Mouse (Mus musculus) spleen, adult 2 months (tissue): ENCODE data around the gene Optc. TPM values are rescaled to one million over a fixed set of nuclear protein-coding genes. Genes with fewer than 3 reads are reported as not detected.

Source experiments
- DNase-seq, 2 experiments: peaks; one replicate each; pipeline versions ENCODE4 v3.0.0 to v3.0.0-alpha.2; 2012 to 2021; ENCODE audit warnings: low spot score in 2 of 2, low read depth in 1 of 2
- H3K27ac ChIP-seq: fragments of 200-500 bp; 2 replicates; pipeline ENCODE4 v1.5.1; 2012; ENCODE audit warnings: low read length, inconsistent platforms; ENCODE audit not compliant: insufficient read depth
- H3K27me3 ChIP-seq: fragments of 200-500 bp; 2 replicates; pipeline ENCODE4 v1.6.1; 2012; ENCODE audit warnings: mild to moderate bottlenecking, moderate library complexity, low read length, inconsistent platforms; ENCODE audit not compliant: control insufficient read depth, insufficient read depth
- H3K36me3 ChIP-seq: fragments of 200-500 bp; 2 replicates; pipeline ENCODE4 v1.6.1; 2012; ENCODE audit warnings: mild to moderate bottlenecking, low read length, inconsistent platforms; ENCODE audit not compliant: control insufficient read depth, insufficient read depth
- H3K4me1 ChIP-seq: fragments of 200-500 bp; 2 replicates; pipeline ENCODE4 v1.6.1; 2011; ENCODE audit warnings: inconsistent platforms; ENCODE audit not compliant: control insufficient read depth, insufficient read depth, insufficient read length
- H3K4me3 ChIP-seq: fragments of 200-500 bp; 2 replicates; pipeline ENCODE4 v1.5.1; 2011; ENCODE audit warnings: mild to moderate bottlenecking, inconsistent platforms; ENCODE audit not compliant: insufficient read depth, insufficient read length; ENCODE audit errors: extremely low read depth
- CTCF ChIP-seq: fragments of 200-500 bp; IDR thresholded peaks from 2 replicates; pipeline ENCODE4 v1.5.1; 2011; ENCODE audit warnings: mild to moderate bottlenecking, inconsistent platforms; ENCODE audit not compliant: insufficient read depth, insufficient read length, insufficient replicate concordance; ENCODE audit errors: extremely low read depth
- POLR2A ChIP-seq: fragments of 200-500 bp; IDR thresholded peaks from 2 replicates; pipeline ENCODE4 v1.6.1; 2011; ENCODE audit warnings: low read depth, low read length, inconsistent platforms
- WGBS: fragments of 180-500 bp; shearing (Covaris S2); methylation state at CpG from one replicate; pipeline ENCODE4 v1.1.7; 2018; 5-methylcytosine and 5-hydroxymethylcytosine counted together
- polyA plus RNA-seq: library from polyadenylated mRNA; depleted of rRNA; stranded (reverse); fragments of >200 nt; gene quantifications from 2 replicates; pipeline ENCODE4 v1.2.3, GENCODE M21; 2012

Optc gene
- polyA plus RNA-seq, 1 experiment, result 0.15 TPM

DNA sequence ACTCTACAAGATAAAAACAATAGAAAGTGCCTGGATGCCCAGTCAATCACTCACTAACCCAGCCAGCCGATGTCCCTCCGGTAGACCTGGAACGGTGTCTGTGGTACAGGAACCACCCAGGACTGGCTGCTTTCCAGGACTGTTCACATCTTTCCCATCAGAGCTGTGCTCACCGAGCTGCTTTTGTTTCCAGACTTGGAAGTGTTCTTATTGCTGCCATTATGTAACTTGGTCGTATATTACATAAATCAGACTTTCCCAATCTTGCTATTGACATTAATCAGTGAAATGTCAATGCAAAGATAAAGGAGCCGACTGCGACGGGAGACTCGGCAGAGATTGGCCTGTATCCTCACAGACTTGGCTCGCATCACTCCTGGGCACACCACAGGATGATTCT lies 36.6 kb downstream of the Optc start:
- H3K4me3 ChIP-seq, result no peak overlapping the region
- H3K36me3 ChIP-seq, result no peaks in the 10 kb centered on the region
- no peaks in the 10 kb centered on the region for H3K27me3 ChIP-seq
- no peaks in the 10 kb centered on the region for H3K4me1 ChIP-seq
- DNase-seq, result no peak
- TF ChIP-seq POLR2A (no peak), CTCF (no peak)
- H3K27ac ChIP-seq, result no peak overlapping the region
- 78% methylated on average over 10 of the region's 10 CpGs for WGBS

DNA sequence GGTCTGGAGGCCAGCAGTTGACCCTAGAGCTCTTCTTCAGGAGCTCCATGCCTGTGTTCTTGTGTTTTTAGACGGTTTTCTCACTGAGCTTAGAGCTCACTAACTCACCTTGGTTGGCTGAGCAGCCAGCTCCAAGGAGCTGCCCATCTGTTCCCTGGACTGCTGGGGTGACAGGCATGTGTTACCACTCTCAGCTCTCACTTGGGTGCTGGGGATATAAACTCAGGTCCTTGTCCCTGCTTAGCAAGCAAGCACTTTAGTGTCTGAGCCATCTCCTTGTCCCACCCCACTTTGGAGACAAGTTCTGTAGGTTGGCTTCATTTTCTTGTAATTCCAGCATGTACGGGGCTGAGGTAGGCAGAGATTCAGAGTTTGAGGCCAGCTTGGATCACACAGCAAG lies 38.6 kb downstream of the Optc start:
- Histone ChIP-seq H3K27me3 (no peaks in the 10 kb centered on the region), H3K4me1 (no peaks in the 10 kb centered on the region), H3K36me3 (no peaks in the 10 kb centered on the region), H3K27ac (no peak overlapping the region), H3K4me3 (no peak overlapping the region)
- DNase-seq, result no peak
- TF ChIP-seq POLR2A (no peak), CTCF (no peak)
- WGBS, result 89% methylated on average over 2 of the region's 2 CpGs

DNA sequence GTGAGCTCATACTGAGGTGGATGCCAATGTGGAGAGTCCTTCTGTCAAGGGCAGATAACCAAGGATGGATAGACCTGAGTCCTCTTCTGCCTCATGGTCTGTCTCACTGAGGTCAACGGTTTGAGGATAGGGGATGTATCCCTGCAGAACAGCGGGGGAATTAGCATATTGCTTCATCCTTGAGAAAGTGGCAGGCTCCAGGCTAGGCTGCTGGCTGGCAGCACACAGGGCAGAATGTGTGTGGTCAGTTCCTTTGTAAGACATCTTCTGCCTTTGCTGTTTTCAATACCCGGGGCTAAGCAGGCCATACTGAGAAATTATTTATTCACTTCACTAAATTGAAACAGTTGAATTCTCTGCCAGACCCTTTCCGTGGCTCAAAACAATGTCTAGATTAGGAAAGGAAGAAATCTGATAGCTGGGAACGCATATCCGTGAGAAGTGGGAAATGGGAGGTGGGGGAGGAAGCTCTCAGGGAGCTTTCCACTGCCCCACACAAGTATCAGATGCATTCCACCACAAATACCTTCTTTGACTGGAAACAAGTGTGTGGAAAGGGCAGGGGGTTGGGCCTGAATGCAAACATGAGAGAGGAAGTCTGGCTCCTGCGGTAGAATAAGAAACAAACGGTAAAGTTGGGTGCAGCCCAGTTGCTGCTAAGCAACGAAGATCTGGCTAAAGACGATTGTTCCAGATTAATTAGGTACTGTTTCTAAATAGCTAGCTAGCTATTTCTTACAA lies 44.4 kb downstream of the Optc start:
- Histone ChIP-seq H3K4me3 (no peak overlapping the region), H3K27ac (no peak overlapping the region), H3K27me3 (no peaks in the 10 kb centered on the region), H3K4me1 (peaks cover 2% of the 10 kb centered on the region; the same call in 1 of the 2 replicates), H3K36me3 (no peaks in the 10 kb centered on the region)
- TF ChIP-seq POLR2A (no peak), CTCF (no peak)
- no peak for DNase-seq
- WGBS, result 18% methylated on average over 10 of the region's 10 CpGs

DNA sequence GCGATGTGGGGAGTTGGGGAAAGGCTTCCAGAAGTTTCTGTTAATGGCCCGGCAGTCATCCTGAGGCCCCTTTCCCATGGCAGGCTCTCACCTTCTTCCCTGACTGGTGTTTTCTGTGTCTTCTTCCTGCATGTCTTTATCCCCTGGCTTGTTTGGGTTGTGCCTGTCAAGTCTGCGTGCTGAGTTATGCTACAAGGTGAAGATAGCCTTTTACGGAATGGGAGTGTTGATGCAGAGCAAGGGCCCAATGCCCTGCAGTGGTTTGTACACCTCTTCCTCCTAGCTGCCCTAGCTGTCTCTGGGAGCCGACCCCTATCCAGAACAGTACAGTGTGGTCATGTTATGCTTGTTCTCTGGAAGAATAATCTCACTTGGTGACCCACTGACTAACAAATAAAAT lies 46.8 kb downstream of the Optc start:
- Histone ChIP-seq H3K27me3 (no peaks in the 10 kb centered on the region), H3K4me1 (peaks cover 2% of the 10 kb centered on the region; the same call in 1 of the 2 replicates), H3K4me3 (no peak overlapping the region), H3K36me3 (no peaks in the 10 kb centered on the region), H3K27ac (no peak overlapping the region)
- DNase-seq, result no peak
- TF ChIP-seq CTCF (no peak), POLR2A (no peak)
- 87% methylated on average over 5 of the region's 5 CpGs for WGBS

DNA sequence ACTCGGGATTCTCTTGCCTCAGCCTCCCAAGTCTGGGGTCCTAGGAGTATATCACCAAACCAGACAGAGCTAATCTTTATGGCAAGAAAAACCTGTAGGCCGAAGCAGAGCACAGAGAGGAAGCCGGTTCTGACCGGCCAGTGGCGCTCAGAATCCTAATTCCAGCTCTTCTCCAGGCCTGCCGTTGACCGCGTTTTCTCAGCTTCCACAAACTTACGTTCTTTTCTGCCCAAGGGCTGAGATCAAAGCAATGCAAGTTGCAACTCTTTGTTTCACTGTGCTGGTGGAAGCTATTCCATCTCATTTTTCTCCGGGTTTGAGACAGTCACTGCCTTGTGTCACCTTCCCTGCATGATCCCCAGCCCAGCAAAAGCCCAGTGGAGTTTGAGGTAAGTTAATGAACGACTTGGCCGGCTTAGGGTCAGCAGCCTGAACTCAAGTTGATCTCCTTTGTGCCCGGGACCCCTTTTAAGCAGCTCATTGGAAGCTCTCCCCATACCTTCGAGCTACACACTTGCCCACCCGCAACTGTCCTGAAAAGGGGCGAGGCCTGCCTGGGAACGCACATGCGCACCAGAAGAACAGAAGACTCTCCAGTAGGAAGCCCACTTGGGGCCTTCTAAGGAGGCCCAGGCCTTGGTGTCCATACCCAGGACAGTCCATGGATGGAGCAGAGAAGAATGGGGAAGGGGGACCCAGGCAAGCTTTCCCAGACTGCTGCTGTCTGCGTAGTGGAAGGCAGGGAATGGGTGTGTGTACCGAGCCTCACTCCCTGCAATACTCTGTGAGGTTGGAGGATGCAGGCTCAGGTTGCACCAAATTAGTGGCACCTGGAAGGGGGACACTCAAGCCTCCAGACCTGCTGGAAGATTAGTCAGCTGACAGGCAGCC lies 47.7 kb downstream of the Optc start:
- Histone ChIP-seq H3K27me3 (no peaks in the 10 kb centered on the region), H3K4me3 (no peak overlapping the region), H3K27ac (no peak overlapping the region), H3K36me3 (no peaks in the 10 kb centered on the region), H3K4me1 (peaks cover 2% of the 10 kb centered on the region; the same call in 1 of the 2 replicates)
- no peak for DNase-seq
- 93% methylated on average over 20 of the region's 20 CpGs for WGBS
- TF ChIP-seq POLR2A (no peak), CTCF (no peak)

DNA sequence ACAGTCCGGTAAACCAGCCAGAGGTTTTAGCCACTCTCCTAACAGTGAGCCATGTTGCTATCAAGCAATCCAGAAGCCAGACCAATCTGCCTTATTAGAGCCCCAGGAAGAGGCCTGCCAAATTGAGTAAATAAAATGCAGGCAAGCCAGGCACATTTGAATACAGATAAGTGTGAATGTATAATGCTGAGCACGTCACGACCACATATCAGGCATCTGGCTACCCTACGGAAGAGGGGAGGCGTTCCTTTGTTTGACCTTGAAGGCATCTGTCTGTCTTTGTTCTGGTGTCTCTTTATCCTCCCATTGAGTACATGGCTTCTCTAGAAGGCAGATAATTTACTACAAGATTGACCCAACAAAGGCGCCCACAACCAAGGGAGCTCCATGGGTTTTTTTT lies 48.5 kb downstream of the Optc start:
- Histone ChIP-seq H3K27ac (no peak overlapping the region), H3K27me3 (no peaks in the 10 kb centered on the region), H3K4me3 (no peak overlapping the region), H3K4me1 (peaks cover 2% of the 10 kb centered on the region; the same call in 1 of the 2 replicates), H3K36me3 (no peaks in the 10 kb centered on the region)
- DNase-seq, result no peak
- WGBS, result 88% methylated on average over 6 of the region's 6 CpGs
- TF ChIP-seq POLR2A (no peak), CTCF (no peak)
